Mouse (Mus musculus): ENCODE measurements at regions not wholly inside any gene's neighbourhood (a gene's known extent, or its start where the extent isn't known, plus 50 kb on each side); places are given as distances from the start of the nearest gene placed in this dataset.

DNA sequence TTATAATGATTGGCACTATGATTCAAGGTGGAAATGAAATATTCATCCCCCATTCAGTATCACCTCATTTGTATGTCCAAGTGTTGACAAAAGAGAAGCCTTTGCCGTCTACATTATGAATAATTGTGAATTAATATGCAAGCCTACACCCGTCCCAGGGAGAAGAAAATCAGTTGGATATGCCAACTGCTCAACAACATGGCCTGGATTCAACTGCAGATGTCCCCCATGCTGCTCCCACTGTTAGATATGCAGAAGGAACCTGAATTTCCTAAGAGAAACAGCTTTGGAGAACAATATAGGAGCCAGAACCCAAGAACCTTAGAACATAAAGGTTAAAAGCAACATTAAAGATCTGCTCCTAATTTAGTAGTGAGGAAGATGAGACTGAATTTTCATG lies 211.7 kb upstream of the Il12b start:
- WGBS, result 27% methylated on average over 2 of the region's 2 CpGs
- Histone ChIP-seq H3K4me3 (ENCODE audit: low read depth, low read length) (no peak overlapping the region), H3K4me2 (ENCODE audit: low read depth) (no peak overlapping the region), H3K4me1 (ENCODE audit: insufficient read depth) (no peaks in the 10 kb centered on the region), H3K9me3 (ENCODE audit: low read length) (no peaks in the 10 kb centered on the region), H3K27me3 (ENCODE audit: insufficient read depth, low read length) (no peaks in the 10 kb centered on the region), H3K9ac (no peak overlapping the region), H3K36me3 (ENCODE audit: insufficient read depth) (no peaks in the 10 kb centered on the region), H3K27ac (ENCODE audit: low read depth, low read length) (no peak overlapping the region)
- ATAC-seq (no peak), DNase-seq (peak; percentile 38)
- no peak for TF ChIP-seq CTCF (IDR thresholded peaks at IDR 0.05; ENCODE audit: low read depth)

DNA sequence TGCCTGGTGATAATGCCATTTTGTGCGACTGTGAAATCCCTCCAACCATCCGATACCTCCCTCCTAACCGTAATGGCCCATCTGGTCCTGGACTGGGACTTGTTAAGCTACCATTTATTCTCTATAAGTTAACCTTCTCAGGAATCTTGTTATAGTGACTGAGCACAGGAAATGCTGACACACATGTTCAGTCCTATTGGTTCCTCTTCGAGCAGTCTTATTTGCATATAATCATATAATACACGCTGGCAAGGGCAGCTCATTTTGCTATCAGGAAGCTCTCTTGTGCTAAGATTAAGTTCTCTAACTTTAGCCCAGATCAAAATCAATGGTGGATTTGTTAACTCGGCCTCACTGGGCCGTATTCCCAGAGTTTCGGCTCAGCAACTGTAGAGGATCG lies 206.1 kb upstream of the Il12b start:
- Histone ChIP-seq H3K9ac (no peak overlapping the region), H3K9me3 (ENCODE audit: low read length) (no peaks in the 10 kb centered on the region), H3K4me3 (ENCODE audit: low read depth, low read length) (no peak overlapping the region), H3K27ac (ENCODE audit: low read depth, low read length) (no peak overlapping the region), H3K27me3 (ENCODE audit: insufficient read depth, low read length) (no peaks in the 10 kb centered on the region), H3K4me1 (ENCODE audit: insufficient read depth) (no peaks in the 10 kb centered on the region), H3K4me2 (ENCODE audit: low read depth) (no peak overlapping the region), H3K36me3 (ENCODE audit: insufficient read depth) (no peaks in the 10 kb centered on the region)
- DNase-seq (no peak), ATAC-seq (no peak)
- WGBS, result 89% methylated on average over 9 of the region's 9 CpGs
- TF ChIP-seq CTCF (IDR thresholded peaks at IDR 0.05; ENCODE audit: low read depth), result no peak

DNA sequence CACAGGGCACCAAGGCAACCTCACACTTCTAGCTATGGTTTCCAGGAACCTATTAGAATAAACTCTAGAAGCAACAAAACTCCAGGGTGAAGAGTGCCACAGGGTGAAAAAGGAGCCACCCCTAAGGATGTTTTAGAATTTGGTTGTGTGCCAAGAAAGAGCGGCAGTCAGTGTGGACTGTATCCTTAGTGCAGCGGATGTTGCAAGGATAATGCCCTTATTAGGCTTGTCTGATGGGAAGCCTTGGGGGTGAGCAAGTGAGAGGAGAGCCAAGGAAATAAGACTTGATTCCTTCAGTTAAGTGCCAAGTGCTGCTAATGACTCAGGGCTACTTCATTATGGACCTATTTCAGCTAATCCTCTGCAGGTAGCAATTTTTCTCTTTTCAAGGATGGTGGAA lies 197.1 kb upstream of the Il12b start:
- Histone ChIP-seq H3K36me3 (ENCODE audit: insufficient read depth) (no peaks in the 10 kb centered on the region), H3K9ac (no peak overlapping the region), H3K4me2 (ENCODE audit: low read depth) (no peak overlapping the region), H3K27ac (ENCODE audit: low read depth, low read length) (no peak overlapping the region), H3K9me3 (ENCODE audit: low read length) (no peaks in the 10 kb centered on the region), H3K27me3 (ENCODE audit: insufficient read depth, low read length) (no peaks in the 10 kb centered on the region), H3K4me3 (ENCODE audit: low read depth, low read length) (no peak overlapping the region), H3K4me1 (ENCODE audit: insufficient read depth) (no peaks in the 10 kb centered on the region)
- no peak for TF ChIP-seq CTCF (IDR thresholded peaks at IDR 0.05; ENCODE audit: low read depth)
- WGBS, result 65% methylated on average over 2 of the region's 2 CpGs
- DNase-seq (no peak), ATAC-seq (no peak)

DNA sequence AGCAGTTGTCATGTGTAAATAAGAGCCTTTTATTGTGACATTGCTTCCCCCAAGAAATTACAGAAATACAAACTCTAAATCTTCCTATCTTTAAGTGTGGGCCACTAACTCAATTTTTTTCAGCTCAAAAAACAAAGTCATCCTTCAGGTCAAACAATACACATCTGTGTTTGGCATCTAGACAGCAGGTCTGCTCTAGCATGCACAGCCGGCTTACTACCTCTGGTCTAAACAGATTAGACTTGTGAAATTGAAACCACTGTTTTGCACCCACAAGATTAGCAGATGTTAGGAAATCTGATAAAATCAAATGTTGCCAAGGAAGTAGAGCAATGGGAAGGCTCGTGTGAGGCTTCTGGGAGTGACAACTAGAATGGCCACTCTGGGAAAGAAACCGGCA lies 195.5 kb upstream of the Il12b start:
- Histone ChIP-seq H3K4me3 (ENCODE audit: low read depth, low read length) (no peak overlapping the region), H3K9ac (no peak overlapping the region), H3K27ac (ENCODE audit: low read depth, low read length) (no peak overlapping the region), H3K27me3 (ENCODE audit: insufficient read depth, low read length) (no peaks in the 10 kb centered on the region), H3K4me1 (ENCODE audit: insufficient read depth) (no peaks in the 10 kb centered on the region), H3K4me2 (ENCODE audit: low read depth) (no peak overlapping the region), H3K36me3 (ENCODE audit: insufficient read depth) (no peaks in the 10 kb centered on the region), H3K9me3 (ENCODE audit: low read length) (no peaks in the 10 kb centered on the region)
- DNase-seq (no peak), ATAC-seq (no peak)
- 79% methylated on average over 3 of the region's 3 CpGs for whole genome bisulfite sequencing
- no peak for TF ChIP-seq CTCF (IDR thresholded peaks at IDR 0.05; ENCODE audit: low read depth)

DNA sequence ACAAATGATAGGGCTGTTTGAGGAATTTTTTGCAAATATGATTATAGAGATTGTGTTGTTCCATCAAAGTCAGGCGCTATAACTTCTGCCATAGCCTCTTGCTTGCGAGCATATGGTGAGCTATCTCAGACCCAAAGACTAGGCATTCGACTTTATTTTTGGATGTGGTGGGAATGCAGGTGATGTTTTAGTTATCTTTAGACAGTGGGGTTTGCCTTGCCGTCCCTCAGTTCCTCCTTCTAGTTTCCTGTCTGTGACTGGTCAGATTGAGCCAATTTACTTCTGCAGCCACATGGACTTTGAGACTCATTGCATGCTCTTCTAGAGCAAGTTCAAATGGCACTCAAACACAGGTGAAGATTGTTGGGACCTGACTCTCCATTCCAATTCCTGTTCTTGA lies 193.0 kb upstream of the Il12b start:
- no peak for TF ChIP-seq CTCF (IDR thresholded peaks at IDR 0.05; ENCODE audit: low read depth)
- H3K27me3 ChIP-seq (ENCODE audit: insufficient read depth, low read length), result no peaks in the 10 kb centered on the region; the same call in 1 of the 2 replicates
- 88% methylated on average over 4 of the region's 4 CpGs for WGBS
- no peak overlapping the region for H3K27ac ChIP-seq (ENCODE audit: low read depth, low read length)
- H3K4me1 ChIP-seq (ENCODE audit: insufficient read depth), result no peaks in the 10 kb centered on the region
- H3K4me3 ChIP-seq (ENCODE audit: low read depth, low read length), result no peak overlapping the region
- H3K9ac ChIP-seq, result no peak overlapping the region
- ATAC-seq, result no peak
- no peak for DNase-seq
- no peaks in the 10 kb centered on the region for H3K36me3 ChIP-seq (ENCODE audit: insufficient read depth)
- H3K9me3 ChIP-seq (ENCODE audit: low read length), result no peaks in the 10 kb centered on the region
- H3K4me2 ChIP-seq (ENCODE audit: low read depth), result no peak overlapping the region

DNA sequence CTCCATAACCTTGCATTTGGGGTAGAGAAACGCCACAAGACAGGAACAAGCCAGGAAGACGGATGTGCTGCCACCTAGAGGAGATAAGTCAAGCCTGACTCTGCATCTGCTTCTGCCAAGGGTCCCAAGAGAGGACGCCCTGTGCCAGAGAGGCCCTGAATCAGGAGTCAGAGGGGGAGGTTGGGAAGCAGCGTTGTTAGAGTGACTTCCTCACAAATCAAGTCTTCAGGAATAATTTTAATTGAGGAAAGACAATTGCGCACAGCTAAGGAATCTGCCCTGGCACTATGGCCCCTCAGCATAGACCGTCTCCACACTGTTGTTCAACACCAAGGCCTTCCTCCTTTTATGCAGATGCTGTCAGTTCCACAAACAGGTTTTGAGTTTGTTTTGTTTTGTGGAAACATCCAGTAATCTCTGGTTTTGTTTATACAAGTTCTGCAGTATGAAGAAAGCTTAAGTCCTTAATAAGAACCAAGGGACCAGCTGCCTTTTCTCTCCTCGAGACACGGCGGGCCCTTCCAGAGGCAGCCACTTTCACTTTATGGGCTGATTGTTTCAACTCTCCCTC lies 187.9 kb upstream of the Il12b start:
- Histone ChIP-seq H3K4me2 (ENCODE audit: low read depth) (no peak overlapping the region), H3K27ac (ENCODE audit: low read depth, low read length) (no peak overlapping the region), H3K36me3 (ENCODE audit: insufficient read depth) (no peaks in the 10 kb centered on the region), H3K4me1 (ENCODE audit: insufficient read depth) (no peaks in the 10 kb centered on the region), H3K9me3 (ENCODE audit: low read length) (no peaks in the 10 kb centered on the region), H3K27me3 (ENCODE audit: insufficient read depth, low read length) (no peaks in the 10 kb centered on the region; the same call in 1 of the 2 replicates), H3K9ac (no peak overlapping the region), H3K4me3 (ENCODE audit: low read depth, low read length) (no peak overlapping the region)
- DNase-seq, result peak; percentile 47
- 57% methylated on average over 9 of the region's 9 CpGs for WGBS
- ATAC-seq, result no peak
- peak; percentile 66 for TF ChIP-seq CTCF (IDR thresholded peaks at IDR 0.05; ENCODE audit: low read depth)

DNA sequence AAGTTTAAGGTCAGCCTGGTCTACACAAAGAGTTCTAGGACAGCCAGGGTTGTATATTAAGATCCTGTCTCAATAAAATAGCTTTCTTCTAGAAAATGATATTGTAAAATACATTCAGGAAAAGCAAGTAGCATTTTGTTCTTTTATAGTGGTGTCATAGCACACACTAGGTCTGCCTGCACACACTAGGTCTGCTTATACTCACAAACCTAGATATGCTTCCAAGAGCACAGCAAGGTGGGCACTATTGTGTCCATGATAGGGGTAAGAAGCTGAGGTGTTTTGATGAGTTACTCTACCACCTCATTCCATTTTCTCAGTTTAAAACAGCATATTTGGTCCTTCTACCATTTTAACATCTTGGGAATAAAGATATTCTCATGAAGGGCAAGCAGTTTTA lies 185.8 kb upstream of the Il12b start:
- DNase-seq (no peak), ATAC-seq (no peak)
- no peak overlapping the region for H3K4me3 ChIP-seq (ENCODE audit: low read depth, low read length)
- no peaks in the 10 kb centered on the region for H3K4me1 ChIP-seq (ENCODE audit: insufficient read depth)
- no peaks in the 10 kb centered on the region; the same call in 1 of the 2 replicates for H3K27me3 ChIP-seq (ENCODE audit: insufficient read depth, low read length)
- no peak overlapping the region for H3K4me2 ChIP-seq (ENCODE audit: low read depth)
- no peak overlapping the region for H3K27ac ChIP-seq (ENCODE audit: low read depth, low read length)
- no peaks in the 10 kb centered on the region for H3K36me3 ChIP-seq (ENCODE audit: insufficient read depth)
- TF ChIP-seq CTCF (IDR thresholded peaks at IDR 0.05; ENCODE audit: low read depth), result no peak
- no peak overlapping the region for H3K9ac ChIP-seq
- H3K9me3 ChIP-seq (ENCODE audit: low read length), result no peaks in the 10 kb centered on the region

DNA sequence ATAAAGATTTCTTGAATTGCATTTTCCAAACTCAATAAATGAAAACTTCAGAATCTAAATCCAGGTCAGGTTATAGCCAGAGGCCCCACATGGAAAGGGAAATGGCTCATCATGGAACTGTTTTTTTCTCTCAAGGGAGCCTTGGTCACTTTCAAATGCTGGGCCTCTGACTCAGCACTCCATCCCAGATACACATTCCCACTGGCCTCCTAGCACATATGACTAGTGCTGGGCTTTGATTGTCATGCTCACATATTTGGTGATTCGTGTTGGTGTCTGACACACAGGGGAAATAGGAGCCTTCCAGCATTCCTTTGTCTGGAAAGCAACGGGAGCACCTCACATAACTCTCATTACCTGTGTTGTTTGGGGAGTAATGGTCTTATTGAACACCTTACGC lies 183.5 kb upstream of the Il12b start:
- Histone ChIP-seq H3K4me2 (ENCODE audit: low read depth) (no peak overlapping the region), H3K9ac (no peak overlapping the region), H3K27me3 (ENCODE audit: insufficient read depth, low read length) (no peaks in the 10 kb centered on the region), H3K27ac (ENCODE audit: low read depth, low read length) (no peak overlapping the region), H3K4me1 (ENCODE audit: insufficient read depth) (no peaks in the 10 kb centered on the region), H3K36me3 (ENCODE audit: insufficient read depth) (no peaks in the 10 kb centered on the region), H3K9me3 (ENCODE audit: low read length) (no peaks in the 10 kb centered on the region), H3K4me3 (ENCODE audit: low read depth, low read length) (no peak overlapping the region)
- TF ChIP-seq CTCF (IDR thresholded peaks at IDR 0.05; ENCODE audit: low read depth), result no peak
- 87% methylated on average over 3 of the region's 3 CpGs for WGBS
- DNase-seq (no peak), ATAC-seq (no peak)
